Mouse (Mus musculus): Measurements from ENCODE around the gene Elp1. TPM values are rescaled to one million over a fixed set of nuclear protein-coding genes. Genes with fewer than 3 reads are reported as not detected.

The Elp1 gene
- polyA plus RNA-seq, 1 experiment from 2014 or later = 66.1 TPM

- Histone ChIP-seq H3K27ac (no peak overlapping the region), H3K27me3 (no peaks in the 10 kb centered on the region), H3K9ac (replicated peaks) (no peak overlapping the region), H3K4me3 (replicated peaks) (no peak overlapping the region), H3K4me2 (replicated peaks) (no peak overlapping the region), H3K36me3 (peaks cover 89% of the 10 kb centered on the region), H3K4me1 (replicated peaks) (no peaks in the 10 kb centered on the region), H3K9me3 (no peaks in the 10 kb centered on the region)
- ATAC-seq = no peak
- WGBS = 84% methylated on average over 5 of the region's 5 CpGs
These were observed 34.3 kb downstream of the Elp1 start for GRCm38 (mm10) chr4:56767861-56768284.

GRCm38 (mm10) chr4:56757693-56758092, 44.4 kb downstream of the Elp1 start:
- Histone ChIP-seq H3K36me3 (peaks cover 95% of the 10 kb centered on the region), H3K4me2 (replicated peaks) (no peak overlapping the region), H3K4me1 (replicated peaks) (no peaks in the 10 kb centered on the region), H3K9me3 (no peaks in the 10 kb centered on the region), H3K27me3 (no peaks in the 10 kb centered on the region), H3K9ac (replicated peaks) (no peak overlapping the region), H3K27ac (no peak overlapping the region), H3K4me3 (replicated peaks) (no peak overlapping the region)
- 93% methylated on average over 1 of the region's 1 CpGs for WGBS
- no peak for ATAC-seq

- Histone ChIP-seq H3K36me3 (peaks cover 90% of the 10 kb centered on the region), H3K9me3 (no peaks in the 10 kb centered on the region), H3K9ac (replicated peaks) (no peak overlapping the region), H3K4me3 (replicated peaks) (no peak overlapping the region), H3K4me1 (replicated peaks) (no peaks in the 10 kb centered on the region), H3K4me2 (replicated peaks) (no peak overlapping the region), H3K27me3 (no peaks in the 10 kb centered on the region), H3K27ac (no peak overlapping the region)
- ATAC-seq = no peak
- 94% methylated on average over 10 of the region's 10 CpGs for WGBS
These were observed 45.0 kb downstream of the Elp1 start for GRCm38 (mm10) chr4:56756966-56757600.

GRCm38 (mm10) chr4:56756021-56756420, 46.1 kb downstream of the Elp1 start:
- Histone ChIP-seq H3K27me3 (no peaks in the 10 kb centered on the region), H3K9ac (replicated peaks) (no peak overlapping the region), H3K4me3 (replicated peaks) (no peak overlapping the region), H3K4me2 (replicated peaks) (no peak overlapping the region), H3K4me1 (replicated peaks) (no peaks in the 10 kb centered on the region), H3K36me3 (peaks cover 91% of the 10 kb centered on the region), H3K9me3 (no peaks in the 10 kb centered on the region), H3K27ac (no peak overlapping the region)
- ATAC-seq = no peak
- 94% methylated on average over 5 of the region's 5 CpGs for WGBS

GRCm38 (mm10) chr4:56747456-56747855, 54.7 kb downstream of the Elp1 start:
- Histone ChIP-seq H3K9ac (replicated peaks) (no peak overlapping the region), H3K27me3 (no peaks in the 10 kb centered on the region), H3K27ac (no peak overlapping the region), H3K36me3 (peaks cover 82% of the 10 kb centered on the region), H3K9me3 (no peaks in the 10 kb centered on the region; the same call in 1 of the 2 replicates), H3K4me1 (replicated peaks) (no peaks in the 10 kb centered on the region), H3K4me2 (replicated peaks) (no peak overlapping the region), H3K4me3 (replicated peaks) (no peak overlapping the region)
- WGBS = 97% methylated on average over 9 of the region's 9 CpGs
- ATAC-seq = no peak

- ATAC-seq = no peak
- H3K27ac ChIP-seq = no peak overlapping the region
- H3K4me3 ChIP-seq (replicated peaks) = no peak overlapping the region
- WGBS = 99% methylated on average over 2 of the region's 2 CpGs
- H3K4me2 ChIP-seq (replicated peaks) = no peak overlapping the region
- H3K9me3 ChIP-seq = no peaks in the 10 kb centered on the region; the same call in 1 of the 2 replicates
- no peak overlapping the region for H3K9ac ChIP-seq (replicated peaks)
- H3K4me1 ChIP-seq (replicated peaks) = no peaks in the 10 kb centered on the region
- peaks cover 74% of the 10 kb centered on the region for H3K36me3 ChIP-seq
- no peaks in the 10 kb centered on the region for H3K27me3 ChIP-seq
These were observed 55.8 kb downstream of the Elp1 start for GRCm38 (mm10) chr4:56746345-56746744.

GRCm38 (mm10) chr4:56743363-56744195, 58.6 kb downstream of the Elp1 start, which contains the start of gene Actl7a:
TSS of gene Actl7a (plus strand) at chr4:56743413.
- ATAC-seq = no peak
- Histone ChIP-seq H3K27ac (no peak within 1 kb of the TSS), H3K4me3 (replicated peaks) (no peak within 1 kb of the TSS), H3K36me3 (peaks cover 49% of the 10 kb centered on the region), H3K4me2 (replicated peaks) (no peak within 1 kb of the TSS), H3K4me1 (replicated peaks) (no peaks in the 10 kb centered on the region), H3K9ac (replicated peaks) (no peak within 1 kb of the TSS), H3K9me3 (no peaks in the 10 kb centered on the region; the same call in 1 of the 2 replicates), H3K27me3 (no peaks in the 10 kb centered on the region)
- WGBS = 98% methylated on average over 21 of the region's 21 CpGs

GRCm38 (mm10) chr4:56742698-56743097, 59.4 kb downstream of the Elp1 start:
- H3K9ac ChIP-seq (replicated peaks) = no peak overlapping the region
- no peak overlapping the region for H3K27ac ChIP-seq
- peaks cover 42% of the 10 kb centered on the region for H3K36me3 ChIP-seq
- no peak for ATAC-seq
- H3K27me3 ChIP-seq = no peaks in the 10 kb centered on the region
- H3K4me1 ChIP-seq (replicated peaks) = no peaks in the 10 kb centered on the region
- 95% methylated on average over 4 of the region's 4 CpGs for WGBS
- no peak overlapping the region for H3K4me3 ChIP-seq (replicated peaks)
- H3K4me2 ChIP-seq (replicated peaks) = no peak overlapping the region
- no peaks in the 10 kb centered on the region; the same call in 1 of the 2 replicates for H3K9me3 ChIP-seq

- no peak within 1 kb of the TSS for H3K4me2 ChIP-seq (replicated peaks)
- H3K36me3 ChIP-seq = peaks cover 26% of the 10 kb centered on the region
- H3K27ac ChIP-seq = no peak within 1 kb of the TSS
- no peaks in the 10 kb centered on the region for H3K27me3 ChIP-seq
- WGBS = 97% methylated on average over 13 of the region's 13 CpGs
- no peaks in the 10 kb centered on the region; the same call in 1 of the 2 replicates for H3K9me3 ChIP-seq
- no peak within 1 kb of the TSS for H3K9ac ChIP-seq (replicated peaks)
- ATAC-seq = no peak
- no peaks in the 10 kb centered on the region for H3K4me1 ChIP-seq (replicated peaks)
- no peak within 1 kb of the TSS for H3K4me3 ChIP-seq (replicated peaks)
These were observed 61.1 kb downstream of the Elp1 start, which contains the start of gene Actl7b for GRCm38 (mm10) chr4:56741041-56741493. TSS of gene Actl7b (minus strand) at chr4:56741443.

GRCm38 (mm10) chr4:56740611-56741010, 61.5 kb downstream of the Elp1 start:
- 97% methylated on average over 20 of the region's 20 CpGs for WGBS

GRCm38 (mm10) chr4:56740020-56740485, 62.1 kb downstream of the Elp1 start, which contains the start of gene Gm26657:
TSS of gene Gm26657 (plus strand) at chr4:56740070.
- no peaks in the 10 kb centered on the region; the same call in 1 of the 2 replicates for H3K9me3 ChIP-seq
- 89% methylated on average over 18 of the region's 18 CpGs for WGBS

More at GRCm38 (mm10) chr4:56740611-56741010, 61.5 kb downstream of the Elp1 start:
- no peaks in the 10 kb centered on the region for H3K27me3 ChIP-seq
- no peak for ATAC-seq
- no peak overlapping the region for H3K4me2 ChIP-seq (replicated peaks)
- H3K27ac ChIP-seq = no peak overlapping the region
- H3K4me1 ChIP-seq (replicated peaks) = no peaks in the 10 kb centered on the region
- H3K9me3 ChIP-seq = no peaks in the 10 kb centered on the region; the same call in 1 of the 2 replicates
- H3K4me3 ChIP-seq (replicated peaks) = no peak overlapping the region
- H3K36me3 ChIP-seq = peaks cover 24% of the 10 kb centered on the region
- no peak overlapping the region for H3K9ac ChIP-seq (replicated peaks)

GRCm38 (mm10) chr4:56725839-56726238, 76.3 kb downstream of the Elp1 start:
- ATAC-seq = no peak
- Histone ChIP-seq H3K9ac (replicated peaks) (no peak overlapping the region), H3K4me1 (replicated peaks) (no peaks in the 10 kb centered on the region), H3K27ac (no peak overlapping the region), H3K9me3 (peaks cover 4% of the 10 kb centered on the region; the same call in 1 of the 2 replicates), H3K4me2 (replicated peaks) (no peak overlapping the region), H3K4me3 (replicated peaks) (no peak overlapping the region), H3K27me3 (no peaks in the 10 kb centered on the region), H3K36me3 (no peaks in the 10 kb centered on the region)
- WGBS = 61% methylated on average over 8 of the region's 8 CpGs

More at GRCm38 (mm10) chr4:56740020-56740485, 62.1 kb downstream of the Elp1 start, which contains the start of gene Gm26657:
- peaks cover 18% of the 10 kb centered on the region for H3K36me3 ChIP-seq
- H3K4me2 ChIP-seq (replicated peaks) = no peak within 1 kb of the TSS
- H3K27ac ChIP-seq = no peak within 1 kb of the TSS
- H3K9ac ChIP-seq (replicated peaks) = no peak within 1 kb of the TSS
- H3K4me1 ChIP-seq (replicated peaks) = no peaks in the 10 kb centered on the region
- ATAC-seq = no peak
- no peaks in the 10 kb centered on the region for H3K27me3 ChIP-seq
- no peak within 1 kb of the TSS for H3K4me3 ChIP-seq (replicated peaks)

All from midbrain, embryonic 13.5 days (tissue).